Mouse (Mus musculus): Measurements from ENCODE around the gene Gng11. TPM values are rescaled to one million over a fixed set of nuclear protein-coding genes. Genes with fewer than 3 reads are reported as not detected.

Gene Gng11
- 71.8 and 83.0 TPM in 2 replicates for polyA plus RNA-seq (2015; fragmentation: Nextera tagmentation; extraction: Ambion mirVana)

GRCm38 (mm10) chr6:4003890-4004306 lies at the start of gene Gng11:
Gene Gng11 (plus strand): TSS chr6:4003904.
- Histone ChIP-seq H3K9me3 (replicated peaks; ENCODE audit: control insufficient read depth, low read length) (no peaks in the 10 kb centered on the region), H3K4me1 (ENCODE audit: control insufficient read depth, insufficient read depth, low read length) (peaks cover 9% of the 10 kb centered on the region), H3K9ac (ENCODE audit: low read length) (peak within 1 kb of the TSS; percentile 85), H3K4me2 (ENCODE audit: low read depth, low read length) (peak within 1 kb of the TSS; percentile 64), H3K4me3 (replicated peaks; ENCODE audit: low read length) (peak within 1 kb of the TSS; percentile 61), H3K27me3 (ENCODE audit: control insufficient read depth, insufficient read depth, low read length) (no peaks in the 10 kb centered on the region), H3K36me3 (ENCODE audit: control insufficient read depth, insufficient read depth, low read length) (no peaks in the 10 kb centered on the region; the same call in 1 of the 2 replicates), H3K27ac (ENCODE audit: low read length) (peak within 1 kb of the TSS; percentile 89)
- under 1% methylated on average over 19 of the region's 19 CpGs for WGBS
- peak; percentile 88 for ATAC-seq (ENCODE audit: insufficient read depth, low FRiP score)

GRCm38 (mm10) chr6:3954969-3955368 lies 48.7 kb upstream of the Gng11 start:
- Histone ChIP-seq H3K27ac (ENCODE audit: low read length) (no peak overlapping the region), H3K9me3 (replicated peaks; ENCODE audit: control insufficient read depth, low read length) (no peaks in the 10 kb centered on the region), H3K27me3 (ENCODE audit: control insufficient read depth, insufficient read depth, low read length) (no peaks in the 10 kb centered on the region), H3K9ac (ENCODE audit: low read length) (no peak overlapping the region), H3K4me3 (replicated peaks; ENCODE audit: low read length) (no peak overlapping the region), H3K4me2 (ENCODE audit: low read depth, low read length) (no peak overlapping the region), H3K36me3 (ENCODE audit: control insufficient read depth, insufficient read depth, low read length) (no peaks in the 10 kb centered on the region), H3K4me1 (ENCODE audit: control insufficient read depth, insufficient read depth, low read length) (no peaks in the 10 kb centered on the region)
- no peak for ATAC-seq (ENCODE audit: insufficient read depth, low FRiP score)
- WGBS = 47% methylated on average over 4 of the region's 4 CpGs

GRCm38 (mm10) chr6:3967676-3968626 lies 35.8 kb upstream of the Gng11 start:
- Histone ChIP-seq H3K4me3 (replicated peaks; ENCODE audit: low read length) (peak overlapping the region; percentile 30), H3K4me2 (ENCODE audit: low read depth, low read length) (peak overlapping the region; percentile 47), H3K9me3 (replicated peaks; ENCODE audit: control insufficient read depth, low read length) (no peaks in the 10 kb centered on the region), H3K27ac (ENCODE audit: low read length) (no peak overlapping the region), H3K9ac (ENCODE audit: low read length) (peak overlapping the region; percentile 54; the same call in 1 of the 2 replicates), H3K27me3 (ENCODE audit: control insufficient read depth, insufficient read depth, low read length) (0 out of 2 replicates have a peak, but pooled peaks cover 3% of the 10 kb centered on the region), H3K4me1 (ENCODE audit: control insufficient read depth, insufficient read depth, low read length) (no peaks in the 10 kb centered on the region), H3K36me3 (ENCODE audit: control insufficient read depth, insufficient read depth, low read length) (no peaks in the 10 kb centered on the region)
- WGBS = 23% methylated on average over 31 of the region's 31 CpGs
- ATAC-seq (ENCODE audit: insufficient read depth, low FRiP score) = no peak

- Histone ChIP-seq H3K4me1 (ENCODE audit: control insufficient read depth, insufficient read depth, low read length) (no peaks in the 10 kb centered on the region), H3K27ac (ENCODE audit: low read length) (no peak overlapping the region), H3K4me3 (replicated peaks; ENCODE audit: low read length) (no peak overlapping the region), H3K27me3 (ENCODE audit: control insufficient read depth, insufficient read depth, low read length) (no peaks in the 10 kb centered on the region), H3K9ac (ENCODE audit: low read length) (no peak overlapping the region), H3K9me3 (replicated peaks; ENCODE audit: control insufficient read depth, low read length) (no peaks in the 10 kb centered on the region), H3K4me2 (ENCODE audit: low read depth, low read length) (no peak overlapping the region), H3K36me3 (ENCODE audit: control insufficient read depth, insufficient read depth, low read length) (no peaks in the 10 kb centered on the region)
- 73% methylated on average over 1 of the region's 1 CpGs for WGBS
- no peak for ATAC-seq (ENCODE audit: insufficient read depth, low FRiP score)
Measured at GRCm38 (mm10) chr6:3973679-3974078, 30.0 kb upstream of the Gng11 start.

GRCm38 (mm10) chr6:3982661-3983284 lies 20.9 kb upstream of the Gng11 start:
- H3K27ac ChIP-seq (ENCODE audit: low read length) = no peak overlapping the region
- H3K4me3 ChIP-seq (replicated peaks; ENCODE audit: low read length) = no peak overlapping the region
- H3K27me3 ChIP-seq (ENCODE audit: control insufficient read depth, insufficient read depth, low read length) = no peaks in the 10 kb centered on the region
- H3K9me3 ChIP-seq (replicated peaks; ENCODE audit: control insufficient read depth, low read length) = no peaks in the 10 kb centered on the region
- no peak overlapping the region for H3K9ac ChIP-seq (ENCODE audit: low read length)
- no peaks in the 10 kb centered on the region for H3K4me1 ChIP-seq (ENCODE audit: control insufficient read depth, insufficient read depth, low read length)
- ATAC-seq (ENCODE audit: insufficient read depth, low FRiP score) = no peak
- H3K4me2 ChIP-seq (ENCODE audit: low read depth, low read length) = no peak overlapping the region
- no peaks in the 10 kb centered on the region for H3K36me3 ChIP-seq (ENCODE audit: control insufficient read depth, insufficient read depth, low read length)
- WGBS = 79% methylated on average over 5 of the region's 5 CpGs

- no peak within 1 kb of the TSS for H3K27ac ChIP-seq (ENCODE audit: low read length)
- no peaks in the 10 kb centered on the region for H3K4me1 ChIP-seq (ENCODE audit: control insufficient read depth, insufficient read depth, low read length)
- no peaks in the 10 kb centered on the region for H3K27me3 ChIP-seq (ENCODE audit: control insufficient read depth, insufficient read depth, low read length)
- ATAC-seq (ENCODE audit: insufficient read depth, low FRiP score) = no peak
- H3K4me2 ChIP-seq (ENCODE audit: low read depth, low read length) = no peak within 1 kb of the TSS
- H3K4me3 ChIP-seq (replicated peaks; ENCODE audit: low read length) = no peak within 1 kb of the TSS
- no peaks in the 10 kb centered on the region for H3K36me3 ChIP-seq (ENCODE audit: control insufficient read depth, insufficient read depth, low read length)
- H3K9me3 ChIP-seq (replicated peaks; ENCODE audit: control insufficient read depth, low read length) = no peaks in the 10 kb centered on the region
- H3K9ac ChIP-seq (ENCODE audit: low read length) = no peak within 1 kb of the TSS
- 61% methylated on average over 3 of the region's 3 CpGs for WGBS
Measured at GRCm38 (mm10) chr6:3988750-3989149, 15.0 kb upstream of the Gng11 start, which contains the start of gene Tfpi2. Gene Tfpi2 (minus strand): TSS chr6:3988919.

- Histone ChIP-seq H3K4me1 (ENCODE audit: control insufficient read depth, insufficient read depth, low read length) (no peaks in the 10 kb centered on the region), H3K36me3 (ENCODE audit: control insufficient read depth, insufficient read depth, low read length) (no peaks in the 10 kb centered on the region), H3K9ac (ENCODE audit: low read length) (no peak within 1 kb of the TSS), H3K27me3 (ENCODE audit: control insufficient read depth, insufficient read depth, low read length) (no peaks in the 10 kb centered on the region), H3K27ac (ENCODE audit: low read length) (no peak within 1 kb of the TSS), H3K4me2 (ENCODE audit: low read depth, low read length) (no peak within 1 kb of the TSS), H3K4me3 (replicated peaks; ENCODE audit: low read length) (no peak within 1 kb of the TSS), H3K9me3 (replicated peaks; ENCODE audit: control insufficient read depth, low read length) (no peaks in the 10 kb centered on the region)
- ATAC-seq (ENCODE audit: insufficient read depth, low FRiP score) = no peak
- WGBS = 83% methylated on average over 6 of the region's 6 CpGs
Measured at GRCm38 (mm10) chr6:3993492-3993891, 10.2 kb upstream of the Gng11 start, which contains the start of gene Gngt1. Gene Gngt1 (plus strand): TSS chr6:3993792.

GRCm38 (mm10) chr6:3998089-3998488 lies 5.6 kb upstream of the Gng11 start:
- WGBS = 63% methylated on average over 4 of the region's 4 CpGs
- H3K27ac ChIP-seq (ENCODE audit: low read length) = no peak overlapping the region
- no peak overlapping the region for H3K9ac ChIP-seq (ENCODE audit: low read length)
- H3K4me2 ChIP-seq (ENCODE audit: low read depth, low read length) = no peak overlapping the region
- no peak overlapping the region for H3K4me3 ChIP-seq (replicated peaks; ENCODE audit: low read length)
- no peak for ATAC-seq (ENCODE audit: insufficient read depth, low FRiP score)
- H3K36me3 ChIP-seq (ENCODE audit: control insufficient read depth, insufficient read depth, low read length) = no peaks in the 10 kb centered on the region
- H3K9me3 ChIP-seq (replicated peaks; ENCODE audit: control insufficient read depth, low read length) = no peaks in the 10 kb centered on the region
- H3K4me1 ChIP-seq (ENCODE audit: control insufficient read depth, insufficient read depth, low read length) = 0 out of 2 replicates have a peak, but pooled peaks cover 4% of the 10 kb centered on the region
- H3K27me3 ChIP-seq (ENCODE audit: control insufficient read depth, insufficient read depth, low read length) = no peaks in the 10 kb centered on the region

GRCm38 (mm10) chr6:3999296-3999695 lies 4.4 kb upstream of the Gng11 start:
- Histone ChIP-seq H3K4me2 (ENCODE audit: low read depth, low read length) (no peak overlapping the region), H3K4me1 (ENCODE audit: control insufficient read depth, insufficient read depth, low read length) (0 out of 2 replicates have a peak, but pooled peaks cover 5% of the 10 kb centered on the region), H3K27me3 (ENCODE audit: control insufficient read depth, insufficient read depth, low read length) (no peaks in the 10 kb centered on the region), H3K36me3 (ENCODE audit: control insufficient read depth, insufficient read depth, low read length) (no peaks in the 10 kb centered on the region), H3K9me3 (replicated peaks; ENCODE audit: control insufficient read depth, low read length) (no peaks in the 10 kb centered on the region), H3K27ac (ENCODE audit: low read length) (no peak overlapping the region), H3K4me3 (replicated peaks; ENCODE audit: low read length) (no peak overlapping the region), H3K9ac (ENCODE audit: low read length) (no peak overlapping the region)
- WGBS = 71% methylated on average over 6 of the region's 6 CpGs
- ATAC-seq (ENCODE audit: insufficient read depth, low FRiP score) = no peak
